Mouse (Mus musculus): ENCODE measurements around the gene Irf6. TPM values are rescaled to one million over a fixed set of nuclear protein-coding genes. Genes with fewer than 3 reads are reported as not detected.

Irf6 gene
- polyA plus RNA-seq, 1 experiment from 2014 or later: 13.3 TPM

DNA sequence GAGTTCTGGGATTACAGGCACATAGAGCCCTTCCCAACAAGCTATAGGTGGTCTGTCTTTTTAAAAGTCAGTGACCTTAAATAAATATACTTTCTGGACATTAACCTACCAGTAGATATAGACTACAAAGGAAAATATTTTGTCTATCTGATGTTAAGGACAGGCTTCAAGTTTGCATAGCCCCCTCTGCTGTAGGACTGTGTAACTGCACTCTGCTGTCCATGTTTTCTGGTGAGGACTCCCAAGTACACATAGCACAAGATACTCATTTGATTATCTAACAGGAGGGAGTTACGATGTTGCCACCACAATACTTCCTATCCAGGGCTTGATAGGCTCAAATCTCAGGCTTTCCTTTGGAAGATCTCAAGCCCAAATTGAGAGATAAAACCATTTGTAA lies 19.2 kb upstream of the Irf6 start:
- no peak overlapping the region for H3K27ac ChIP-seq
- H3K27me3 ChIP-seq: no peaks in the 10 kb centered on the region
- H3K4me3 ChIP-seq (replicated peaks): no peak overlapping the region
- H3K9ac ChIP-seq: no peak overlapping the region
- H3K4me2 ChIP-seq: no peak overlapping the region
- H3K9me3 ChIP-seq (replicated peaks): no peaks in the 10 kb centered on the region
- no peak for ATAC-seq (replicated peaks; ENCODE audit: low FRiP score)
- no peaks in the 10 kb centered on the region for H3K36me3 ChIP-seq
- H3K4me1 ChIP-seq: peaks cover 21% of the 10 kb centered on the region
- WGBS: 86% methylated on average over 1 of the region's 1 CpGs

DNA sequence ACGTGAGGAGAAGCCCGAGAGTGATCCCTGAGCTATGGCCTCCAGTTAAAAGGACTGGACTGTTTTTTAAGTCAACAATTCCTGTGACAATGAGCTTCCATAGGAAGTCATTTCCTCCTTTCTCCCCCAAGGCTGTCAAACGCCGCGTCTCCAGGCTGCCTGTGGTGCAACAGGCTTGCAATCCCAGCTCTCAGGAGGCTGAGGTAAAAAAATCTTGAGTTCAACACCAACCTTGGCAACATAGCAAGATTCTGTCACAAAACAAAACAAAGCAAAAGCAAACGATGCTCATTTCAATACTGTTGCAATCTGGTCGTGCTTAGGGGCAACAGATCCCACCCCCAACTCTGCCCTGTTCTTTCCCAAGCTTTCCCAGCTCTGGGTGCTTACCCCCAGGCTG lies 14.8 kb upstream of the Irf6 start:
- H3K9ac ChIP-seq: no peak overlapping the region
- H3K27me3 ChIP-seq: no peaks in the 10 kb centered on the region
- H3K4me2 ChIP-seq: no peak overlapping the region
- 17% methylated on average over 7 of the region's 7 CpGs for WGBS
- H3K36me3 ChIP-seq: no peaks in the 10 kb centered on the region
- no peak overlapping the region for H3K4me3 ChIP-seq (replicated peaks)
- peaks cover 9% of the 10 kb centered on the region; the same call in 1 of the 2 replicates for H3K4me1 ChIP-seq
- no peak for ATAC-seq (replicated peaks; ENCODE audit: low FRiP score)
- H3K9me3 ChIP-seq (replicated peaks): no peaks in the 10 kb centered on the region
- 0 out of 2 replicates have a peak overlapping the region, but pooled peaks have one; percentile 2 for H3K27ac ChIP-seq

DNA sequence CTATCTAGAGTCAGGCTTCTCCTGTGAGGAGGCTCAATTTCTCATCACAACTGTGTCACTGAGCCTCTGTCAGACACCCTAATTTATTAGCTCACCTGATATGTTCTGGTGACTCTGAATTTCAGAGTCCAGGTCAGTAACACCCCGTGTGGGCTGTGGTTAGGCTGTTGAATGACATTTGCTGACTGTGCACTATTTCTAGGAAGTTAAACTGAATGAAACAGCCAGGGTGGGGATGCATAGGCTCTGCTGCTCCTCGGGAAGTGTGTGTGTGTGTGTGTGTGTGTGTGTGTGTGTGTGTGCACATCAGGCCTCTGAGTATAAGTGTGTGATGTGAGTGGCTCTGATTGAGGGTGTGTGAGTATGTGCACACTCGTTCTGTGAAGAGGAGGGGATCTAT lies 14.2 kb upstream of the Irf6 start:
- Histone ChIP-seq H3K36me3 (no peaks in the 10 kb centered on the region), H3K27me3 (no peaks in the 10 kb centered on the region), H3K27ac (0 out of 2 replicates have a peak overlapping the region, but pooled peaks have one; percentile 2), H3K4me2 (no peak overlapping the region), H3K4me1 (peaks cover 9% of the 10 kb centered on the region; the same call in 1 of the 2 replicates), H3K4me3 (replicated peaks) (no peak overlapping the region), H3K9me3 (replicated peaks) (no peaks in the 10 kb centered on the region), H3K9ac (no peak overlapping the region)
- 21% methylated on average over 3 of the region's 3 CpGs for WGBS
- ATAC-seq (replicated peaks; ENCODE audit: low FRiP score): peak; percentile 24; the same call in 1 of the 2 replicates

- Histone ChIP-seq H3K27me3 (no peaks in the 10 kb centered on the region), H3K4me3 (replicated peaks) (no peak overlapping the region), H3K36me3 (no peaks in the 10 kb centered on the region), H3K4me2 (no peak overlapping the region), H3K27ac (no peak overlapping the region), H3K9ac (no peak overlapping the region), H3K4me1 (peaks cover 9% of the 10 kb centered on the region; the same call in 1 of the 2 replicates), H3K9me3 (replicated peaks) (no peaks in the 10 kb centered on the region)
- ATAC-seq (replicated peaks; ENCODE audit: low FRiP score): no peak
- WGBS: 73% methylated on average over 7 of the region's 7 CpGs
These were observed 11.8 kb upstream of the Irf6 start for GRCm38 (mm10) chr1:193141118-193141517.

GRCm38 (mm10) chr1:193142517-193143062 lies 10.3 kb upstream of the Irf6 start:
- Histone ChIP-seq H3K9me3 (replicated peaks) (no peaks in the 10 kb centered on the region), H3K27ac (no peak overlapping the region), H3K27me3 (no peaks in the 10 kb centered on the region), H3K9ac (no peak overlapping the region), H3K4me3 (replicated peaks) (no peak overlapping the region), H3K36me3 (no peaks in the 10 kb centered on the region), H3K4me2 (no peak overlapping the region), H3K4me1 (peaks cover 9% of the 10 kb centered on the region; the same call in 1 of the 2 replicates)
- 82% methylated on average over 8 of the region's 8 CpGs for WGBS
- ATAC-seq (replicated peaks; ENCODE audit: low FRiP score): no peak

DNA sequence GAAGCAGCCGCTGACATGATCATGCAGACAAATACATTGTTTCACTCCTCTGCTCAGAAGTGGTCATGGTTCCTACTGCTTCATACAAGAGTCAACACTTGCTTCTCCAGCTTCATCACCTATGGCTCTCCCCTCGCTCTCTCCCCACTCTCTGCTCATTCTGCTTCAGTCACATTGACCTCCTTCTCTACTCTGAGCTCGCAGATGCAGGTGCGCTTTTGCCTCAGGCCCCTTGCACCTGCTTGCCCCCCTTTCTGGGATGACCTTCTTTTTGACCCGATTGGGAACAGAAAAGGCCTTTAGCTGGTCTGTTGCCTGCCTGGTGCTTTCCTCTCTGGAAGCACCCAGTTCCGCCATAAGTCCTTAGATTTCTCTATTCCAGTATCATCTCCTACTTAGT lies 8.4 kb upstream of the Irf6 start:
- Histone ChIP-seq H3K9ac (no peak overlapping the region), H3K9me3 (replicated peaks) (no peaks in the 10 kb centered on the region), H3K36me3 (no peaks in the 10 kb centered on the region), H3K27ac (no peak overlapping the region), H3K27me3 (no peaks in the 10 kb centered on the region), H3K4me1 (no peaks in the 10 kb centered on the region), H3K4me2 (no peak overlapping the region), H3K4me3 (replicated peaks) (no peak overlapping the region)
- no peak for ATAC-seq (replicated peaks; ENCODE audit: low FRiP score)
- 89% methylated on average over 6 of the region's 6 CpGs for WGBS

DNA sequence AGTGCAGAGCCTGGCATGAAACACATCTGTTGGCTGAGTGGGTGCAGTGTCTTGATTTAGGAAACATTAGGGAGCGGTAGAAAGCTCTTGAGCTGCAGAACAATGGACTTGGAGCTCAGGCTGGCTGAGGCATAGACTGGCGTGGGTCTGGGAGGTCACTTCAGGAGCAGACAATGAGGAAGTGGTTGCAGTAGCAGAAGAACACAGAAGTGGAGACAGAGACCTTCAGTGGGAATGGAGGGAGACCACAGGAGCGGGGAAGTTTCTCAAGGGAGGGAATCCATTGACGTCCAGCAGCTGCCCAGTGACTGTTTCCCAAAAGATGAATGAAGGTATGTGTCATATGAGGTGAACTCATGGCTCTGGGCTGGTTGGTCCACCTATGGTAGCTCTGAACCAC lies 7.8 kb upstream of the Irf6 start:
- Histone ChIP-seq H3K4me1 (no peaks in the 10 kb centered on the region), H3K27me3 (no peaks in the 10 kb centered on the region), H3K4me3 (replicated peaks) (no peak overlapping the region), H3K36me3 (no peaks in the 10 kb centered on the region), H3K4me2 (no peak overlapping the region), H3K9me3 (replicated peaks) (no peaks in the 10 kb centered on the region), H3K9ac (no peak overlapping the region), H3K27ac (no peak overlapping the region)
- WGBS: 79% methylated on average over 4 of the region's 4 CpGs
- ATAC-seq (replicated peaks; ENCODE audit: low FRiP score): no peak

DNA sequence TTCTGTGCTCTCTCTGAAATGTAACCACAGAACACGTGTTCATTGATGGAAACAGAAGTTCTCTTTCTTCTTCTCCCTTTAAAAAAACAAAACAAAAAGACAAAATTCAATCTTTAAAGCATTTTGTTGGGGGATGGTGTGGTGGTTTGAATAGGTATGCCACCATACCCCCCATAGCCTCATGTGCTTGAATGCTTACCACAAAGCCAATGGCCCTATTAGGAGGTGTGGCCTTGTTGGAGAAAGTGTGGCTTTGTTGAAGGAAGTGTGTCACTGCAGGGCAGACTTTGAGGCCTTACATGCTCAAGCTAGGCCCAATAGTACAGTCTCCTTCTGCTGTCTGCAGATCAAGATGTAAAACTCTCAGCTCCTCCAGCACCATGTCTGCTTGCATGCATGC lies 6.5 kb upstream of the Irf6 start:
- no peaks in the 10 kb centered on the region for H3K9me3 ChIP-seq (replicated peaks)
- no peak overlapping the region for H3K4me2 ChIP-seq
- no peak overlapping the region for H3K4me3 ChIP-seq (replicated peaks)
- ATAC-seq (replicated peaks; ENCODE audit: low FRiP score): no peak
- WGBS: 74% methylated on average over 1 of the region's 1 CpGs
- no peaks in the 10 kb centered on the region for H3K36me3 ChIP-seq
- no peak overlapping the region for H3K9ac ChIP-seq
- no peaks in the 10 kb centered on the region for H3K4me1 ChIP-seq
- no peak overlapping the region for H3K27ac ChIP-seq
- H3K27me3 ChIP-seq: peaks cover 9% of the 10 kb centered on the region; the same call in 1 of the 2 replicates

DNA sequence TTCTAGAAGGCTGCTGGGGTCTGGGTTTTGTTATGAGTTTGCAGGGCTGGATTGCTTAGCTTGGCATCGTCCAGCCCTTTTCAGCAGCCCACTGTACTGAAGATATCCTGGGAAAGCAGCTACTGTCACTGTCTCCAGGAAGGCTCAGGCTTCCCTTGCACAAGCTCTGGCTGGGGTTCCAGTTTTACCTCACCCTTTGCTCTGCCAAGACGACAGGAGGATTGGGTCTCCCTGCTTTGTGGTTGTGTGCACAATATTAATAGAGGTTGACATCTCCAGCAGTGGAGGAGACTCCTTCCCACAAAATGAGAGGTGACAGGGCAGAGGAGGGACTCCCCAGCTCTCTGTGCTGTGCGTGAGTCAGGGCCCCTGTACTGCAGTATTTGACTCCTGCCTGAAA lies 3.7 kb upstream of the Irf6 start:
- no peak overlapping the region for H3K27ac ChIP-seq
- H3K4me2 ChIP-seq: no peak overlapping the region
- H3K9ac ChIP-seq: no peak overlapping the region
- H3K9me3 ChIP-seq (replicated peaks): no peaks in the 10 kb centered on the region
- no peaks in the 10 kb centered on the region for H3K36me3 ChIP-seq
- ATAC-seq (replicated peaks; ENCODE audit: low FRiP score): no peak
- peaks cover 37% of the 10 kb centered on the region for H3K27me3 ChIP-seq
- no peak overlapping the region for H3K4me3 ChIP-seq (replicated peaks)
- 62% methylated on average over 3 of the region's 3 CpGs for WGBS
- H3K4me1 ChIP-seq: peaks cover 15% of the 10 kb centered on the region

- H3K27ac ChIP-seq: no peak overlapping the region
- H3K9ac ChIP-seq: no peak overlapping the region
- H3K9me3 ChIP-seq (replicated peaks): no peaks in the 10 kb centered on the region
- no peaks in the 10 kb centered on the region for H3K36me3 ChIP-seq
- H3K4me2 ChIP-seq: no peak overlapping the region
- peaks cover 15% of the 10 kb centered on the region for H3K4me1 ChIP-seq
- H3K4me3 ChIP-seq (replicated peaks): no peak overlapping the region
- no peak for ATAC-seq (replicated peaks; ENCODE audit: low FRiP score)
- peaks cover 51% of the 10 kb centered on the region for H3K27me3 ChIP-seq
- WGBS: 47% methylated on average over 7 of the region's 7 CpGs
These were observed 1.8 kb upstream of the Irf6 start for GRCm38 (mm10) chr1:193151134-193151533.

- Histone ChIP-seq H3K4me1 (peaks cover 18% of the 10 kb centered on the region), H3K9ac (peak overlapping the region; percentile 53), H3K4me3 (replicated peaks) (peak overlapping the region; percentile 52), H3K4me2 (peak overlapping the region; percentile 70), H3K27me3 (peaks cover 51% of the 10 kb centered on the region), H3K36me3 (no peaks in the 10 kb centered on the region), H3K27ac (peak overlapping the region; percentile 52), H3K9me3 (replicated peaks) (no peaks in the 10 kb centered on the region)
- ATAC-seq (replicated peaks; ENCODE audit: low FRiP score): 0 out of 2 replicates have a peak, but pooled peaks have one; percentile 17
- 23% methylated on average over 16 of the region's 16 CpGs for WGBS
These were observed 650 bp downstream of the Irf6 start for GRCm38 (mm10) chr1:193153561-193153960.

- H3K27ac ChIP-seq: peak overlapping the region; percentile 32
- H3K9ac ChIP-seq: no peak overlapping the region
- no peak overlapping the region for H3K4me2 ChIP-seq
- no peaks in the 10 kb centered on the region for H3K9me3 ChIP-seq (replicated peaks)
- no peak overlapping the region for H3K4me3 ChIP-seq (replicated peaks)
- H3K4me1 ChIP-seq: peaks cover 33% of the 10 kb centered on the region
- ATAC-seq (replicated peaks; ENCODE audit: low FRiP score): no peak
- H3K27me3 ChIP-seq: peaks cover 41% of the 10 kb centered on the region
- H3K36me3 ChIP-seq: no peaks in the 10 kb centered on the region
- WGBS: 73% methylated on average over 15 of the region's 15 CpGs
These were observed 3.6 kb downstream of the Irf6 start for GRCm38 (mm10) chr1:193156316-193157110.

All from kidney, embryonic 15.5 days (tissue).